Mouse (Mus musculus): ENCODE data around the gene Slc27a5. TPM values are rescaled to one million over a fixed set of nuclear protein-coding genes. Genes with fewer than 3 reads are reported as not detected.
A peak's percentile ranks its signal among the peaks of the same experiment; 100 is the strongest.

Slc27a5 gene
- total RNA-seq, 2 experiments from 2014 or later, result 0.16 TPM; not detected in 1

DNA sequence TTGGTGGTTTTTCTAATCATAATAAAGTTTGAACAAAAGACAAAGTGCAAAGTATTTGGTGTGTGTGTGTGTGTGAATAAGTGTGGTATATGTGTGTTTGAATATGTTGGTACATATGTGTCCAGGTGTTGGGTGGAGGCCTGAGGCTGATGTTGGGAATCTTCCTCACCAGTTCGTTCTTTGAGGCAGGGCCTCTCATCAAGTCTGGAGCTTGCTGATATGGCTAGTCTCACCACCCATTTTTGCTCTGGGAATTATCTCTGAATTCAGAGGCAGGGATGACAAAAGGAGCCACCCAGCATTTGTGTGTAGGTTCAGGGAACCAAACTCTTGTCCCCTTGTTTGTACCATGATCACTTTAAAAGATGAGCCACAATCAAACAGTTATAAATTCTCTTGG lies 12.3 kb downstream of the Slc27a5 start:
- DNase-seq, result no peak

GRCm38 (mm10) chr7:12980291-12980690 lies 17.7 kb downstream of the Slc27a5 start:
- DNase-seq, result no peak

GRCm38 (mm10) chr7:12979776-12980175 lies 18.2 kb downstream of the Slc27a5 start:
- DNase-seq, result no peak

DNA sequence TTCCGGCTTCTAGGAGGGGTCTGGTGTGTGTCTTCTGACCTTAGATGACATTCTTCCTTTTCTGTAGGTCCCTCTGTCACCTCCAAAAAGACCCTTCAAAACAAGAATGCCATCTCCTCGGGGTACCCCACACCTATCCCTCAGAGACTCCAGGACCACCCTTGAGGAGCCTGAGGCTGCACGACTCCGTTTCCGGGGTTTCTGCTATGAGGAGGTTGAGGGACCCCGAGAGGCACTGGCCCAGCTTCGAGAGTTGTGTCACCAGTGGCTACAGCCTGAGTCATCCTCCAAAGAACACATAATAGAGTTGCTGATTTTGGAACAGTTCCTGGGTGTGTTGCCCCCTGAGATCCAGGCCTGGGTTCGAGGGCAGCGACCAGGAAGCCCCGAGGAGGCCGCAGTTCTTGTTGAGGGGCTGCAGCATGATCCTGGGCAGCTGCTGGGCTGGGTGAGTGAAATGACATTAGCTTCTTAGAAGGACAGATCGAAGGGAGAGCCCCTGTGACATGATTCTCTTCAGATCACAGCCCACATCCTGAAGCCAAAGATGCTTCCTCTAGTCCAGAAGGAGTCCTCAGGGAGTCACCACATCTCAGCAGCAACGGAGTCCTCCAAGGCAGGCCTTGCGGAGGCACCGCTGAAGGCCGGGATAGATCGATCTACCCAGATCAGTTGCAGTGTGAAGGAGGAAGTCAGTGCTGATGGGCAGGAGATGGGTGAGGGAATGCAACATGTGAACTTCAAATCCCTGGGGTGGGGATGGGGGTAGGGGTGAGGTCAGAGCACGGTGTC lies 18.9 kb downstream of the Slc27a5 start:
- DNase-seq, result no peak

DNA sequence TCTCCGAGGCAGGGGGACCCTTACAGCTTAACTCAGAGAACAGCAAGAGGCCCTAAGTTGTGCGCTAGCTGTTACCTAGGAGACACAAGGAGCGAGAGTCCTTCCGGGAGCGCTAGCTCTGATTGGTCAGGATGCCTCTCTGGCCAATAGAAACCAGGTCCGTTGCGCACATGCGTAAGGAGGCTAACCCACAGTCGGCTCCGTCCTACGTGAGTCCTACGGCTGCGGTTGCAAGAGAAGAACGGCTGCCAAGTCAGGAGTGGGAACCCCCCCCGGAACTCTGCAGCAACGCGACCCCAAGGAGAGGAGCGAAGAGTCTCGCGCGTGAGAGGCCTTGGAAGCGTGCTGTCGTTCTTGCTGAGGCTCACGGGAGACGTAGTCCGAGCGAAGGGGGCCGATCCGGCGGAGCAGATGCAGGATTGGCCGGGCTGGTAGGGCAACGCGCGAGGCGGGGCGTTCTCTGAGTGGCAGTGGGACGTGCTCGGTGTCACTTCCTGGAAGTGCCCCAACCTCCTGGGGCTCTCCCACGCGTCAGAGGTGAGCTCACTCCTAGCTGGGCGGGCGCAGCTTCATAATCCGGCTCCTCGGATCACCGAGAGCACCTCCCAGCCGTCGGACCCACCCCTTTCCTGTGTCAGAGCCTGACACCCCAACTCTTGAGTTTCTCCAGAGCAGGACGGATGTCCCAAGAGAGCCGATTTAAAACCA lies 20.2 kb downstream of the Slc27a5 start, which contains the start of gene Zfp446:
Gene Zfp446, plus strand, starts transcription at position 167 of the 708 bp plus-strand sequence.
- peak; percentile 97 for DNase-seq

DNA sequence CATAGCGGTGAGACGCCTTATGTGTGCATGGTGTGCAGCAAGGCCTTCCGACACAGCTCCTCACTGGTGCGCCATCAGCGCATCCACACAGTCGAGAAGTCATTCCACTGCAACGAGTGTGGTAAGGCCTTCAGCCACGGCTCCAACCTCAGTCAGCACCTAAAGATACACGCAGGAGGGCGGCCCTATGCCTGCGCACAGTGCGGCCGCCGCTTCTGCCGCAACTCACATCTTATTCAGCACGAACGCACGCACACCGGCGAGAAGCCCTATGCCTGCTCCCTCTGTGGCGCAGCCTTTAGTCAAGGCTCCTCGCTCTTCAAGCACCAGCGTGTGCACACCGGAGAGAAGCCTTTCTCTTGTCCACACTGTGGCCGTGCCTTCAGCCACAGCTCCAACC lies 27.1 kb downstream of the Slc27a5 start:
- no peak for DNase-seq

DNA sequence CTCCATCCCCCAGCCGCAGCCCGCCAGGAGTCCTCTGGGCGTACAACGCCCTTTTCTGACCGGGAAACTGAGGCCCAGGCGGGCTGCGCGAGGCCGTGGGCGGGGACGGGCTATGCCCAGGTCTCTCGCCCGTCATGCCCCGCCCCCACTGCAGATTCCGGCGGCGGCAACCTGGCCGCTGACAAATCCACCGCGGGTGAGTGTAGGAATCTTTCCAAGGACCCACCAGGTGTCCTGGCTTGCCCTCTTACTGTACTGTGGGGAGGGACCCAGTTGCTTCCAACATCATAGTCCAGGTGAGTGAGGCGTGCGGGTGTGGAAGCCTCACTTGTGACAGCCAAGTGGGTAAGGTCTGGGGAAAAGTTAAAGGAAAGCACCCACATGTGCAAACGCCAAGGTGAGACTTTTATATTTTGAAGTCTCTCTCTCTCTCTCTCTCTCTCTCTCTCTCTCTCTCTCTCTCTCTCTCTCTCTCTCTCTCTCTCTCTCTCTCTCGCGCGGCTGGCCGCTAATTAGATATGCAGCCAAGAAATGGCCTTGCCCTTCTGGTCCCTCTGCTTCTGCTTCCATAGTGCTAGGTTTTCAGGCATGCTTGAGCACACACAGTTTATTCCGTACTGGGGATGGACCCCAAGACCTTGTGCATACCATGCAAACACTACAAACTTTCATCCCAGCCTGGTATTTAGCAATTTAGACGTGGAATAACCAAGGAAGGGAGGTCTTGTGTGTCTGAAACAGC lies 31.7 kb downstream of the Slc27a5 start:
- DNase-seq, result peak; percentile 53

- DNase-seq, result peak; percentile 82
These were observed 32.3 kb downstream of the Slc27a5 start, which contains the start of gene Zfp324 for GRCm38 (mm10) chr7:12965678-12966091. Zfp324 (plus strand) TSS chr7:12965838.

DNA sequence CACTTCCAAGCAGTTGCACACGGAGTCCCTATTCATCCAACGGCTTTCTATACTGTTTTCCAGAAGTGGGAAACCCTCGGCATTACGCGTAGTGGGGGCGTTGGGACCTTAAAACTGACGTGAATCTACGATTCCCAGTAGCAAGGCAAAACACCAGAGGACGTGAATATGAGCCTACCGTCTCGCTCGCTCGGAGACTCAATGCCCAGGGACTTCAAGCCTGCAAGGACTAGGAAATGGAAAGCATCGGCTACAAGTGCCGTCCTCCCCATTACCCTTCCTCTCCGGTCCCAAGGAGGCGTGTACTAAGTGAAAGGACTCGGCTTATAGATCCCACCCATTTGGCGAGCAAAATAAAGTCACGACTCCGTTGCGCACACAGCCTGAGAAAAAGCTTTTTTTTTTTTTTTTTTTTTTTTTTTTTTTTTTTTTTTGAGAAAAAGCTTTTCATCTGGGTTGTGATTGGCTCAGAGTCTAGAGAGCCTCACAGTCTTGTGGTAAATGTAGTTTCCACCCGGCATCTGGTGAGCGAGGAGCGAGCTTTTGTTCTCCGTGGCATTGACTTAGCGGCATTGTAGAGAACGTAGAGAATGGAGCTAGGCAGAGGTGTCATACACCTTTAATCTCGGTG lies 36.4 kb downstream of the Slc27a5 start:
- peak; percentile 19 for DNase-seq

DNA sequence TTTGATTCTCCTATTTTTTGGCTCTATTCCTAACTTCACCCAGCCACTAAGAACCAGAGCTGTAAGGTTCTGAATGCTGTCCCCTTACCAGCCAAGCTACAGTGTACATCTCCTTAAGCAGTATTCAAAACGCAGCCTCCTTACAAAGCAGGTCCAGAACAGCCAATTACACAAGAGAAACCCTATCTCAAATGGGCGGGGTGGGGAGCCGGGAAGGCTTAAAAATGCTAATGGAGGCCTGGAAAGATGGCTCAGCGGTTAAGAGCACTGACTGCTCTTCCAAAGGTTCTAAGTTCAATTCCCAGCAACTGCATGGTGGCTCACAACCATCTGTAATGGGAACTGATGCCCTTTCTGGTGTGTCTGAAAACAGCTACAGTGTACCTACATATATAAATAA lies 38.3 kb downstream of the Slc27a5 start:
- no peak for DNase-seq

- no peak for DNase-seq
These were observed 39.0 kb downstream of the Slc27a5 start for GRCm38 (mm10) chr7:12958948-12959347.

GRCm38 (mm10) chr7:12957511-12957910 lies 40.5 kb downstream of the Slc27a5 start:
- no peak for DNase-seq

GRCm38 (mm10) chr7:12954896-12955295 lies 43.1 kb downstream of the Slc27a5 start:
- no peak for DNase-seq

DNA sequence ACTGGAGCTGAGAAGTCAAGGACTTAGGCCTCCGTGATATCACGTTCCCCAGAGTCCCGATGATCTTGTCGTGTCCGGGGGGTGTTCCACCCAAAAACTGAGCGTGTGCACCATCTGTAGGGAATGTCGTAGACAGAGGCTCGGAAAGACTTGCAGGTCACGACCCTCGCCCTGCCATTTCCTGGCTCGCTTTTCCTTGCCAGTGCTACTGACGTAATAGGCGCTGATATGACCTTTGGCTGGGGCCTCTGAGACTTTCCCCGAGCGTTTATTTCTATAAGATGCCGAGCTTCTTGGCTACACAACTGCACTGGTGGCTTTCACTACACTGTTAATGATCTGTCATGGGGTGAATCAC lies 48.1 kb downstream of the Slc27a5 start:
- no peak for DNase-seq

GRCm38 (mm10) chr7:12949032-12949871 lies 48.7 kb downstream of the Slc27a5 start:
- peak; percentile 69 for DNase-seq

DNA sequence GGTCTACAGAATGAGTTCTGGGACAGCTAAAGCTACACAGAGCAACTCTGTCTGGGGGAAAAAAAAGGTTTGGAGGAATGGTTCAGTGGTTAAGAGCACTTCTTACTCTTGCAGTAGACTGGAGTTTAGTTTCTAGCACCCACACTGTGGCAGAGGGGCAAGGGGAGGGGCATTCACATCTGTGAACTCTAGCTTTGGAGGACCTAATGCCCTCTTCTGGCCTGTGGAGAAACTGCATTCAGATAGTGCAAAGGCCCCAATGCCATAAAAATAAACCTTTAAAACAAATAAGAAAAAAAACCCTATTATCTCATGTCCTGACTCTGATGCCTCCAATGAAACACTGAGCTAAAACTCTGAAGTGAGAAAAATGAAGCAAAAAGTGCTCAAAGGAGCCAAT lies 54.5 kb downstream of the Slc27a5 start:
- no peak for DNase-seq

DNA sequence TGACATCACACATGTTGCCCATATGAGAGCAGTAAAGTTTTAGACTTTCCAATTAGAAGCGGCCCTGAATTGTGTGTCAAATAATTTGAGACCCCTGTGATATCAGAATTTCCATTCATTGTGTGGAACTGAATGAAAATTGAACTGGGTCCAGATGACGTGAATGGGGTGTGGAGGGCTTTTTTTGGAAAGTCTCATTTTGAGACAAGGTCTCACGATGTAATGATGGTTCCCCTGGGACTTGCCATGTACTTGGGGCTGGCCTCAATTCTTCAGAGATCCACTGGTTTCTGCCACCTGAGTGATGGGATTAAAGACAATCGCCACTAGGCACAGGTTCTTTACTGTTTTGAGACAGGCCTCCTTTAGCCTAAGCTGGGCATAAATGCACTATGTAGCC lies 57.4 kb downstream of the Slc27a5 start:
- DNase-seq, result no peak
